Mouse (Mus musculus): Measurements from ENCODE around the gene Arid5b. TPM values are rescaled to one million over a fixed set of nuclear protein-coding genes. Genes with fewer than 3 reads are reported as not detected.

Gene Arid5b
- polyA plus RNA-seq, 1 experiment = 4.0 TPM

DNA sequence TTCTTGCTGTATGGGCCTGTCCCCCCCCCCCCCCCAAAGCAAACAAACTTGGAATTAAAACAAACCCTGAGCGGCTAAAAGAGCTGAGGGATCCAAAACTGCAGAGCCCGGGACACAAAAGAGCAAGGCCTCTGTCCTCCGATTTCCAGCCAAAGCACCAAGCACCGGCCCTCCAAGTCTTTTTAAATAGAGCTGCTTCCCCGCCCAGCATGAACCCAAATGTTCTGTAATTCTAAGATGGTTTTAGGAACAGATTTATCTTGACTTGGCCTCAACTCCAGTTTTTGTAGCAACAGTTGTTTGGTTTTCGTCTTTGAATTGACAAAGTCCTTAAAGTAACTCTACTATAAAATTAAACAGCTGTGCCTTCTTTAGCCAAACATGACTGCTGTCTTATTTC lies 130.8 kb downstream of the Arid5b start:
- 97% methylated on average over 6 of the region's 6 CpGs for WGBS
- no peak for DNase-seq
- Histone ChIP-seq H3K27me3 (ENCODE audit: control insufficient read depth, insufficient read depth, low read length) (no peaks in the 10 kb centered on the region), H3K4me1 (replicated peaks; ENCODE audit: control insufficient read depth, insufficient read depth, low read length) (no peaks in the 10 kb centered on the region), H3K27ac (ENCODE audit: control insufficient read depth, insufficient read depth, low read length) (no peak overlapping the region), H3K36me3 (ENCODE audit: control insufficient read depth, insufficient read depth, low read length) (no peaks in the 10 kb centered on the region), H3K4me3 (ENCODE audit: control insufficient read depth, insufficient read depth, low read length) (no peak overlapping the region)
- TF ChIP-seq POLR2A (IDR thresholded peaks at IDR 0.05; ENCODE audit: control insufficient read depth, extremely low read depth, insufficient read depth, low read length, poor library complexity) (no peak), CTCF (IDR thresholded peaks at IDR 0.05; ENCODE audit: borderline replicate concordance, control insufficient read depth, extremely low read depth, insufficient read depth, low read length, poor library complexity) (no peak)

DNA sequence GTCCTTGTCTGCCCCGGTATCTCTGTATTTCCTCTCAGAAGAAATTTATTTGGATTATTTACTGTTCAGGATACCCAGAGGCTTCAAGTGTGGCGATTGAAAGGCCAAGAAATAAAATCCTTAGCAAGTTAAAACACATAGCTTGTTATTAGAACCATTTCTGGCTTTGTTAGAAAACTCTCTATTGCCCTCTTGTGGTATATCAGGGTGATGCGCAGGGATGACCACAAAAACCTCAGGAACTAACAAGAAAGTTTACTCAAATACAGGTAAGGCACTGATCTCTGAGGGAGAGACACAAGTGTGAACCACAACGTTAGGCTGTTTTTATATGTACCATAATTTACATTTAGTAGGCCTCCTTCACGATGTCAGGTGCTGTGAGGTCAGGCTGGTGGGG lies 131.7 kb downstream of the Arid5b start:
- H3K4me1 ChIP-seq (replicated peaks; ENCODE audit: control insufficient read depth, insufficient read depth, low read length) = no peaks in the 10 kb centered on the region
- TF ChIP-seq CTCF (IDR thresholded peaks at IDR 0.05; ENCODE audit: borderline replicate concordance, control insufficient read depth, extremely low read depth, insufficient read depth, low read length, poor library complexity) = no peak
- H3K4me3 ChIP-seq (ENCODE audit: control insufficient read depth, insufficient read depth, low read length) = no peak overlapping the region
- no peak overlapping the region for H3K27ac ChIP-seq (ENCODE audit: control insufficient read depth, insufficient read depth, low read length)
- H3K27me3 ChIP-seq (ENCODE audit: control insufficient read depth, insufficient read depth, low read length) = no peaks in the 10 kb centered on the region
- no peaks in the 10 kb centered on the region for H3K36me3 ChIP-seq (ENCODE audit: control insufficient read depth, insufficient read depth, low read length)
- peak; percentile 59 for DNase-seq
- 9% methylated on average over 5 of the region's 5 CpGs for WGBS

DNA sequence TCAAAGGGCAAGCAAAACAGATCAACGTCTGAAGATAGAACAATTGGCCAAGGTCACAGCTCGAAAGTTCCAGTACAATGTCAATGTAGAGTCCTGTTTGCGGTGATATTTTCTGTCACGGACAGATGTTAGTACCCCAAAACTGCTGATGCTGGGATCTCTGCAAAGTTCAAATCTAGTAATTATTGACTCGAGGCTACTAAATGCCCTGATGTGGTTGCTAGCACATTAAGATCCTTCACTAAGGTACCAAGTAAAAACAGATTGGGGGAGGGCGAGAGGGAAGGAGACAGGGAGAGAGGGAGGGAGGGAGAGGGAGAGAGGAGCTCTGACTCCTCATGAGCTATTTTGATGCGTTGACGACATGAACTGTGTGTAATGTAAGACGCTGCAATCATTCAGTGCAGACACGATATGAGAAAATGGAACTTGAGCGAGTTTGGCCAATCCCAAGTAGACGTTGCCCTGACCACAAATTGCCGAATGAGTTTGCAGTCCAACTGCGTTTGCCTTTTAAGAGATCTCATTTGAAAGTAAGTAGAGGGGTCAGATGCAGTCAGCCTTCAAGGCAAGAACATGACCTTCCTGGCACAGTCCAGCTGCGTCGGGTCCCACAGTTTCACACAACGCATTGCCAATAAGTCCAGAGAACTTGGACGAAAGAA lies 133.1 kb downstream of the Arid5b start:
- 92% methylated on average over 18 of the region's 18 CpGs for WGBS
- no peak overlapping the region for H3K4me3 ChIP-seq (ENCODE audit: control insufficient read depth, insufficient read depth, low read length)
- no peaks in the 10 kb centered on the region for H3K36me3 ChIP-seq (ENCODE audit: control insufficient read depth, insufficient read depth, low read length)
- TF ChIP-seq CTCF (IDR thresholded peaks at IDR 0.05; ENCODE audit: borderline replicate concordance, control insufficient read depth, extremely low read depth, insufficient read depth, low read length, poor library complexity) (no peak), POLR2A (IDR thresholded peaks at IDR 0.05; ENCODE audit: control insufficient read depth, extremely low read depth, insufficient read depth, low read length, poor library complexity) (no peak)
- DNase-seq = no peak
- H3K27me3 ChIP-seq (ENCODE audit: control insufficient read depth, insufficient read depth, low read length) = no peaks in the 10 kb centered on the region
- H3K27ac ChIP-seq (ENCODE audit: control insufficient read depth, insufficient read depth, low read length) = no peak overlapping the region
- H3K4me1 ChIP-seq (replicated peaks; ENCODE audit: control insufficient read depth, insufficient read depth, low read length) = no peaks in the 10 kb centered on the region

GRCm38 (mm10) chr10:68142501-68142900 lies 136.0 kb downstream of the Arid5b start:
- no peak for DNase-seq
- Histone ChIP-seq H3K36me3 (ENCODE audit: control insufficient read depth, insufficient read depth, low read length) (no peaks in the 10 kb centered on the region), H3K4me1 (replicated peaks; ENCODE audit: control insufficient read depth, insufficient read depth, low read length) (no peaks in the 10 kb centered on the region), H3K4me3 (ENCODE audit: control insufficient read depth, insufficient read depth, low read length) (no peak overlapping the region), H3K27me3 (ENCODE audit: control insufficient read depth, insufficient read depth, low read length) (no peaks in the 10 kb centered on the region), H3K27ac (ENCODE audit: control insufficient read depth, insufficient read depth, low read length) (no peak overlapping the region)
- no peak for TF ChIP-seq CTCF (IDR thresholded peaks at IDR 0.05; ENCODE audit: borderline replicate concordance, control insufficient read depth, extremely low read depth, insufficient read depth, low read length, poor library complexity)
- no peak for TF ChIP-seq POLR2A (IDR thresholded peaks at IDR 0.05; ENCODE audit: control insufficient read depth, extremely low read depth, insufficient read depth, low read length, poor library complexity)
- WGBS = 90% methylated on average over 4 of the region's 4 CpGs

DNA sequence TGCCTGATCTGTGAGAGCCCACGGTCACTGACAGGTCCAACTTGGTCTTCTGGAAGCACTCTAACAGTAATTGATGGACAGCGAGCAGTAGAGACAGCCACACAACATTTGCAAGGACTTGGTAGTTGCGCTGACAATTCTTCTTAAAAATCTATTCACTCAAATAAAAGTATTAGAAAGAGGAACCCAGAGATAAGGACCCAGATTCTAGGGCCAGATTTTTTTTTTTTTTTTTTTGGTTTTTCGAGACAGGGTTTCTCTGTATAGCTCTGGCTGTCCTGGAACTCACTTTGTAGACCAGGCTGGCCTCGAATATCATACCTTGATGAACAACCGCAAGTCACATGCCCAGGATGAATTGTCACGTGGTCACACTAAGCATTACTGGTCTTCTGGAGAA lies 137.0 kb downstream of the Arid5b start:
- TF ChIP-seq CTCF (IDR thresholded peaks at IDR 0.05; ENCODE audit: borderline replicate concordance, control insufficient read depth, extremely low read depth, insufficient read depth, low read length, poor library complexity) (no peak), POLR2A (IDR thresholded peaks at IDR 0.05; ENCODE audit: control insufficient read depth, extremely low read depth, insufficient read depth, low read length, poor library complexity) (no peak)
- WGBS = 92% methylated on average over 7 of the region's 7 CpGs
- no peak overlapping the region for H3K27ac ChIP-seq (ENCODE audit: control insufficient read depth, insufficient read depth, low read length)

DNA sequence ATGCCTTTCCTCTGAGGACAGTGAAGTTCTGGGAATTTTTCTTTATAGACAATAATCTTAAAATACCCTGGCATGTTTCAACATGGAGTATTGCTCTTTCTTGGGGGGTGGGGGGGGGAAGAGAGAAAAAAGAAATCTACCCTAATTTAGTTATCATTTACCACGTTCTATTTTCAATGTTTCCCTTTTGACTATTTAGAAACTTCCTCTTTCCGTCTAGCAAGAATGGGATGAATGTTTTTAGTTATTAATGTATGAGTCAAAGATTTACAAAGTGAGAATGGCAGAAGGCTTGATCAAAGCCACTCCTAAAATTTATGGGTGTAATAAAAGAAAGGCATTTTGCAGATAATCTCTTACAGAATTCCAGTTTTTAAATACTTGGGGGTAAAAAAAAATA lies 137.7 kb downstream of the Arid5b start:
- no peaks in the 10 kb centered on the region for H3K27me3 ChIP-seq (ENCODE audit: control insufficient read depth, insufficient read depth, low read length)
- no peak for DNase-seq
- no peaks in the 10 kb centered on the region for H3K36me3 ChIP-seq (ENCODE audit: control insufficient read depth, insufficient read depth, low read length)
- no peaks in the 10 kb centered on the region; the same call in 1 of the 2 replicates for H3K4me1 ChIP-seq (replicated peaks; ENCODE audit: control insufficient read depth, insufficient read depth, low read length)
- H3K27ac ChIP-seq (ENCODE audit: control insufficient read depth, insufficient read depth, low read length) = no peak overlapping the region
- TF ChIP-seq CTCF (IDR thresholded peaks at IDR 0.05; ENCODE audit: borderline replicate concordance, control insufficient read depth, extremely low read depth, insufficient read depth, low read length, poor library complexity) (no peak), POLR2A (IDR thresholded peaks at IDR 0.05; ENCODE audit: control insufficient read depth, extremely low read depth, insufficient read depth, low read length, poor library complexity) (no peak)
- 40% methylated on average over 2 of the region's 2 CpGs for WGBS
- H3K4me3 ChIP-seq (ENCODE audit: control insufficient read depth, insufficient read depth, low read length) = no peak overlapping the region

More for the DNA sequence above, 137.0 kb downstream of the Arid5b start:
- Histone ChIP-seq H3K4me1 (replicated peaks; ENCODE audit: control insufficient read depth, insufficient read depth, low read length) (no peaks in the 10 kb centered on the region; the same call in 1 of the 2 replicates), H3K27me3 (ENCODE audit: control insufficient read depth, insufficient read depth, low read length) (no peaks in the 10 kb centered on the region), H3K4me3 (ENCODE audit: control insufficient read depth, insufficient read depth, low read length) (no peak overlapping the region), H3K36me3 (ENCODE audit: control insufficient read depth, insufficient read depth, low read length) (no peaks in the 10 kb centered on the region)
- no peak for DNase-seq

DNA sequence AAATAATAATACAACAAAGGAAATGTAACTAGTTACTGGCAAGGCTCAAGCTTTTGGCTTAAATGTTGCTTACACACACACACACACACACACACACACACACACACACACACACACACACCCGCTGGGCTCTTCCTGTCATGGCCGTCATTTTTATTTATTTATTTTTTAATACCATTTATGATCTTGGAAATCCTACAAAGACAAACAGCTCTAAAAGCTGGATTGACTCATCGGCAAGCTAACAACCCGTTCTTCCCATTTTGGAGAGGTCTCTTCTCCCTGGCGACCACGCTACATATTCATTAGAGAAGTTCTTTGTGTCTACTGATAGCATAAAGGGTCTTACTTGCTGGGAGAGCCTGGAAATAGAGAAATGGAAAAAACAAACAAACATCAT lies 138.2 kb downstream of the Arid5b start:
- no peak overlapping the region for H3K4me3 ChIP-seq (ENCODE audit: control insufficient read depth, insufficient read depth, low read length)
- no peaks in the 10 kb centered on the region for H3K27me3 ChIP-seq (ENCODE audit: control insufficient read depth, insufficient read depth, low read length)
- no peaks in the 10 kb centered on the region for H3K36me3 ChIP-seq (ENCODE audit: control insufficient read depth, insufficient read depth, low read length)
- no peak for DNase-seq
- TF ChIP-seq POLR2A (IDR thresholded peaks at IDR 0.05; ENCODE audit: control insufficient read depth, extremely low read depth, insufficient read depth, low read length, poor library complexity) (no peak), CTCF (IDR thresholded peaks at IDR 0.05; ENCODE audit: borderline replicate concordance, control insufficient read depth, extremely low read depth, insufficient read depth, low read length, poor library complexity) (no peak)
- H3K4me1 ChIP-seq (replicated peaks; ENCODE audit: control insufficient read depth, insufficient read depth, low read length) = no peaks in the 10 kb centered on the region; the same call in 1 of the 2 replicates
- no peak overlapping the region for H3K27ac ChIP-seq (ENCODE audit: control insufficient read depth, insufficient read depth, low read length)
- 87% methylated on average over 6 of the region's 6 CpGs for WGBS
